Mouse (Mus musculus): ENCODE results near the gene Fam98b.

DNA sequence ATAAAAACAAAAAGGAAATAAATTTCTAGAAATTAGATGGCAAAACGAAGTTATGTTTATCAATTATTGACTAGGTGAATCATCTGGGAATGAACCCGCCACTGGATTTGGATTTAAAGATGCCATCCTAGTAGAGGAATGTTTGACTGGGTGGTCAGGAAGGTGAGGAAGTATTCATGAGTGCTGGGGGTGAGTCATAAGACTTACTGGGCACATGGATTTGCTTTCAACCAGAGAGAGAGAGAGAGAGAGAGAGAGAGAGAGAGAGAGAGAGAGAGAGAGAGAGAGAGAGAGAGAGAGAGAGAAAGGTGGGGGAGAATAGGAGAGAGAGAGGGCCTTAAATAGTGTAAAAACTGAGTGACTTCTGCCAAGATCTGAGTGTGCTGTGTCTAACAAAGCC, 5.9 kb downstream of the Fam98b start:
- no peak for TF ChIP-seq CTCF (IDR thresholded peaks at IDR 0.05; ENCODE audit: low read depth)
- TF ChIP-seq EP300 (optimal IDR thresholded peaks at IDR 0.05), result no peak
